Mouse (Mus musculus) 3134 (cell line): ENCODE data around the gene Gfpt1.

Source experiments
- DNase-seq: peaks from one replicate; pipeline ENCODE4 v3.0.0-alpha.2; 2011; ENCODE audit warnings: low spot score; ENCODE audit not compliant: insufficient read length; ENCODE audit errors: extremely low read depth

Gfpt1 gene

DNA sequence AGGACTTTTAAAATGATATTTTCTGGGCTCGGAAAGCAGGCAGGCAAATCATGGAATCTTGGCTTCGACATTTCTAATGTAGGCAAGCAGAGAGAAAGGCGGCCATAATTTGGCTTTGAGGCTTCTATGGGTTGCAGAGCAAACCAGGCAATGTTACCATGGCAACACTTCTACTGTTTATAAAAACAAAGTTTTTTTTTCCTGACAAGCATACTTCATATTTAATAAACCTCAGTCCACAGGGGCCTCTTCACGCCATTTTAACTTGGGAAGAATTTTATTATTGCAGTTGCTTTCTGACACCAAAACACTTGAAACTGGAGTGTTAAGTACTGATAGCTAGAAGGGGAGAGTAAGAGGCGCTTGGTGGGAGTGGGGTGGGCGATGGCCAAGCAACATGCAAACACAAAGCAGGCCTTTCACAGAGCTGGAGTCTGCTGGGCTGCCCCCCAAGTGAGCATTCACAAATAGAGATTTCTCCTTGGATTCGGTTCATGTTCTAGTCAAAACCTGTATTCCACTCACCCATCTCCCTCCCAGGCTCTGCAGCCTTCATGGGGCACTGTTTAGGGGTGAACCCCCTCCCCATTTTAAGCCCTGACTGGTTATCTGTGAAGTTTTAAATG, 57.1 kb downstream of the Gfpt1 start:
- no peak for DNase-seq

DNA sequence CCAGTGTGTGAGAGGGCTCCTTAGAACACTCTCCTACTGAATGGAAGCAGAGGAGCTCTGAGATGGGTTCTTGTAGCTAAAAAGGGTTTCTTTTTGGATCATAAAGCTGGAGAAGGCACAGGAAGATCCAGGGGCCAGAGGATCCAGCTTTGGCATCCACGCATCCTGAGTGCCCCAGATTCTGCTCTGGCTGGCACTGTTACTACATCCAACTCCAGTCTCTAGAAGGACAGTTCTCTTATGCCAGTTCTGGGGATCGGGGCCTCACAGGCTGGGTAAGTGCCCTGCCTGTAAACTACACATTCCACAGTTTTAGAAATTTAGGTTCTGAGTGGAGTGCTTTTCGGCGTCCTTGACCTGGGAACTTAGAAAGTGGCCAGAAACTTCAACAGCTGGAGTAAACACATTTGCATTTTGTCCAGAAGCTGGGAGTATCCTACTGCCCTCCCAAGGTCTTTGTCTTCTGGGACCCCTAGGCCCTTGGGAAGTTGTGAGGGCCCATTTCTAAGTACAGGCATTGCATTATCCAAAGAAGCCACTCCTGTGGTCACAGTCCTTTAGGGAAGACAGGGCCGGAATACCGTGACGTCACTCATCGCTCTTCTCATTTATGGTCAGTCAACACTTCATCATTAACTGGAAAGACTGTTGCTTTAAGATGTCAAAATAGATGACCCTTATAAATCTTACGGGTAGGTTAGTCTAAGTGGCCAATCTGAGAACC, 57.8 kb downstream of the Gfpt1 start:
- no peak for DNase-seq

GRCm38 (mm10) chr6:87101281-87101954, 58.8 kb downstream of the Gfpt1 start:
- DNase-seq: peak; percentile 61

DNA sequence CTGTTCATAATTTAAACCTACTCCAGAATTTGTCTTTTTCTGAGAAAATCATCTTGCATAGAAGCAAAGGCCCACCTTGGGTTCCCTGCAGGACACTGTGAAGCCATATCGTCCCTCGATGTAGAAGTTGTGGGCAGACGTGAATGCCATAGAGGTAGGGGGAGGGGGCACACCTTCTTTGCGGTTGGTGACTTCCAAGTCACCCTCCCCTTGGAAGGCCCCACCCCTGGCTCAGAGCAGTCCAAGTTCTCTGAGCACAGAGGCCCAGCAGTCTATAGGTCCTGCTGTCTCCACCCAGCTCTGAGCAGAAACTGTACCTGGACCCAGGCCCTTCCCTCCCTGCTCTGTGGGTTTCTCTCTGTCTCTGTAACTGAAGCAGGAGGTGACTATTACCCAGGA, 59.3 kb downstream of the Gfpt1 start:
- DNase-seq: peak; percentile 39

DNA sequence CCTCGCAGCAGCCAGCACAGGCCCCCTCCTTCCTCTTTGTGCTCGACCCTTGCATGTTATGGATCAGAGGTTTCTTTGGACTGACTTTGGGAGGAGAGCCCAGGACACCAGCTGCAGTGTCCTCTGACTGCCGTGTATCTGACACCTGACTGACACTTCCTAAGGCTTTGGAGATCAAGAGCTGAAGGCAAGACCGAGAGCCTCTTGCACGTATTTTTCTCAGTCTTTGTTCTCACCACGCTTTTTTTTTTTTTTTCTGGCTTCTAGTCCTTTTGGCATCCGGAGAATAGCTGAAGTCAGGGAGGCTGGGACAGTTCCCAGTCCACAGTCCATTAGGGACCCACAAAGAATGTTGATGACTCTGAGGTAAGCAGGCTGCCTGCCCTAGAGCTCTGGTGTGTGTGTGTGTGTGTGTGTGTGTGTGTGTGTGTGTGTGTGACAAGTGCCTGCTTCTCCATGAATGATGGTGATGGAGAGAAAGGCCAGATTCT, 59.8 kb downstream of the Gfpt1 start:
- DNase-seq: peak; percentile 32

DNA sequence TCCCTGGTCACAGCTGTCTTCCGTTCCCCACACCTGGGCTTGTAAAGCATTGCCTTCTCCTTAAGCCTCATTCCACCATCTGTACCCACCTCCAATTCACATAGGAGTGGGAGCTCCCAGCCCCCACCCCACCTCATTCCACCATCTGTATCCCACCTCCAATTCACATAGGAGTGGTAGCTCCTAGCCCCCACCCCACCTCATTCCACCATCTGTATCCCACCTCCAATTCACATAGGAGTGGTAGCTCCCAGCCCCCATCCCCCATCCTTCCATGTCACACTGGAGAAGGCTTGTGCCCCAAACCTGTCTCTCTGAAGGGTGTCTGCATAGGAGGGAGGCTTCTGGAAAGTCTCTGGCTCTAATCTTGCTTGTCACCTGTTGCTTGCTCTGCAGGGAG, 60.7 kb downstream of the Gfpt1 start:
- DNase-seq: no peak

DNA sequence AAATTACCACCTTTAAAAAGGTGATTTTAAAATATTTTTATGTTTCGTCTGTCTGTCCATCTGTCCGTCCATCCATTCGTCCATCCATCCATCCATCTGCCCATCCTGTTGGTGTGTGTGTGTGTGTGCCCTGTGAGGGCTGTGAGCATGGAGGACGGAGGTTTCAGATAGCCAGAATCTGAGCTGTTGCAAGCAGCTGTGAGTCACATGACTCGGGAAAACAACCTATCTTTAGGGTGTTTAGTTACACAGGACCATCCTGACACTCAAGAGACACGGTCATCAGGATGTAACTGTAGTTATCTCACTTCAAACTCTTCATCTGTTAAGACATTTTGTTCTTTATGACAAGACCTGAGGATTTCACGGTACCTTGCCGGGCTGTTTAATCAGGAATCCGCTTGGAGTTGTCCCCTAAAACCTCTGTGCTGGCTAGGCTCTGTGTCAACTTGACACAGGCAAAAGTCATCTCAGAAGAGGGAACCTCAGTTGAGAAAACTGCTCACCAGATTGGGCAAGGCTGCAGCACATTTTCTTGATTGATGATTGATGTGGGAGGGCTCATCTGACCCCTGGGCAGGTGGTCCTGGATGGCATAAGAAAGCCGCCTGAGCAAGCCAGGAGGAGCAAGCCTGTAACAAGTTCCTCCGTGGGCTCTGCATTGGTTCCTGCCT, 61.6 kb downstream of the Gfpt1 start, which contains the start of gene D6Ertd527e:
TSS of gene D6Ertd527e (plus strand) at position 624 of the 674 bp plus-strand sequence.
- DNase-seq: no peak

DNA sequence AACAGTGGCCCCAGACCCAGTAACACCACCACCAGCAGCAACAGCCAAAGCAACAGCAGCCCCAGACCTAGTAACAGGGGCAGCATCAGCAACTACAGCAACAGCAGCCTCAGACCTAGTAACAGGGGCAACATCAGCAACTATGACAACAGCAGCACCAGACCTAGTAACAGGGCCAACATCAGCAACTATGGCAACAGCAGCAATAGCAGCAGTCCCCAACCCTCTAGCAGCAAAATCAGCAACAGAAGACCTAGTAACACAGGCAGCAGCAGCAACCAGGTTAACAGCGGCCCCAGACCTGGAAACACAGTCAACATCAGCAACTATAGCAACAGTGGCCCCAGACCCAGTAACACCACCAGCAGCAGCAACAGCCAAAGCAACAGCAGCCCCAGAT, 68.8 kb downstream of the Gfpt1 start:
- no peak for DNase-seq

DNA sequence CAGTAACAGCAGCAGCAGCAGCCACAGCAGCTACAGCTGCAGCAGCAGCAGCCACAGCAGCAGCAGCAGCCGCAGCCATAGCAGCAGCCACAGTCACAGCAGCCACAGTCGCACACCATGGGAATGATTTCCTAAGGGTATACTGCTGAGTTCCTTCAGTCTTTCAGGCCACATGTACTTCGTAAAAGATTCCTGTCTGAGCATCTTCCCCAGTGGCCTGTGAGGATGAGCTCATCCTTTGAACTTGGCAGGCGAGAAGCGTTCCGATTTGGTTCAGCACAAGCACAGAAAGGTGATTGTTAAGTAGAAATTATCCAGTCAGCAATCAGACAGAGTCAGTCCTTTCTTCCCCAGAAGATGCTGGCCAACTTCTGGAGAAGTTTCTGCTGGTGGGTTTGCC, 69.5 kb downstream of the Gfpt1 start:
- peak; percentile 24 for DNase-seq

GRCm38 (mm10) chr6:87115981-87116380, 73.3 kb downstream of the Gfpt1 start:
- DNase-seq: no peak

- DNase-seq: no peak
Observed at GRCm38 (mm10) chr6:87116596-87116995, 74.0 kb downstream of the Gfpt1 start.

- DNase-seq: no peak
Observed at GRCm38 (mm10) chr6:87119066-87119837, 76.6 kb downstream of the Gfpt1 start.

- DNase-seq: no peak
Observed at GRCm38 (mm10) chr6:87119975-87120374, 77.3 kb downstream of the Gfpt1 start.

DNA sequence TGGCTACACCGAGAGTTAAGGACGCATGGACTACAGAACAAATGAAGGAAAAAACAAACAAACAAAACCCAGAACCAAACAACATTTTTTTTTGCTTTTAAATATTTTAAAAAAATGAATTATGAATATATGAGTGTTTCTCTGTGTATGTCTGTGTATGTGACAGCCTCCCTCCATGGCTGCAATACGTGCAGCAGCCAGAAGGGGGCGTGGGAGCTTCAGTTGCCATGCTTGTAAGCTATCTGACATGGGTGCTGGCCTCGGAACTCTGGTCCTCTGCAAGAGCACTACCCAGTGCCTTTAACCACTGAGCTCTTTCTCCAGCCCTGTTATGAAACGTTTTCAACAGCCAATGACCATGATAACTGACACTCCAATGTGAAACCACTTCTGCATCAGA, 78.0 kb downstream of the Gfpt1 start:
- DNase-seq: no peak

- no peak for DNase-seq
Observed at GRCm38 (mm10) chr6:87121961-87122360, 79.3 kb downstream of the Gfpt1 start.

GRCm38 (mm10) chr6:87123406-87123805, 80.8 kb downstream of the Gfpt1 start:
- DNase-seq: no peak

GRCm38 (mm10) chr6:87123973-87124372, 81.3 kb downstream of the Gfpt1 start:
- DNase-seq: no peak

DNA sequence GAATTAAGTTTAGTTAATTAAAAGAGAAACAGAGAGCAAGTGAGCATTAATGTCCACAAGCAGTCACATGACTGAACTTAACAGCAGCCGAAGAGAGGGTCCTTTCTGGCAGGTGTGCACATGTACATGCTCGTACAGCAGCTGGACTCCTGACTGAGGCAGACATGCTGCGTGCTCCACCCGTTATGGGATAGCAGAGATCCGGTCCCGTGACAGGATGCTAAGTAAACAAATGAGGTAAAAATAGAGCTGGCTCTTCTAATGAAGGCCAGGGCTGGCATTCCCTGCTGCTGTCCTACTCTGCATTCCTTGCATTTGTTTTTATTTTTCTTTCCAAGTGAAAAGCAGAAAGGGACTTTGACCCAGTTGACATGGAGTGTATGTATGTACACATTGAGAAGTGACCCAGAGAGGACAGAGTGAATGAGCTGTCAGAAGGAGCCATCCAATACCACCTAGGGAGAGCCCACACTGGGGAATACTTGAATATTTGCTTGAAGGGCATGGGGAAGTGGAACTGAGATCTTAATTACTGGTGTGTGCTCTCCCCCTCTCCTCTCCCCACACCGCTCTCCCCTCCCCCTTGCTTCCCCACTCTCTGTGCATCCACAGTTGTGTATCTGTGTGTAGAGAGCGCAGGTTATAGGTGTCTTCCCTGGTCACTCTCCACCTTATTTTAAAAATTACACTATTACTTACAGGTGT, 84.6 kb downstream of the Gfpt1 start:
- no peak for DNase-seq

DNA sequence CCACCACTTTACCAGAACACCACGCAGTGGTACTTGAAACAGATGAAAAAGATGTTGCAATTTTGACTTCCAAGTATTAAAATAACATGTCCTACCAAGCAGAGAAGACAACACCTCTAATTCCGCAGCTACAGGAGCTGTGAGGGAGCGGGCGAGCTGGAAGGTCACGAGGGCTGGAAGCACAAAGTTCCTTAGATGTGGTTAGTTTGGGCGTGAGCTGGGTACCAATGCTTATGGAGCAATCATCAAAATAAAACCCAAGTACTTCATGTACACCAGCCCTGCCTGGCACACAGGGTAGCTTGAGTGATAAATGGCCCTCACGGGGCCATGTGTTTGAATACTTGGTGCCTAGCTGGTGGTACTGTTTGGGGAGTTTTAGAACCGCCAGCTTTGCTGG, 87.2 kb downstream of the Gfpt1 start:
- DNase-seq: no peak

- no peak for DNase-seq
Observed at GRCm38 (mm10) chr6:87130628-87131027, 88.0 kb downstream of the Gfpt1 start.
